Mouse (Mus musculus) embryonic facial prominence, embryonic 12.5 days (tissue): Measurements from ENCODE around the gene Gm26897. TPM values are rescaled to one million over a fixed set of nuclear protein-coding genes. Genes with fewer than 3 reads are reported as not detected.

Source experiments
- ATAC-seq: fragments of 200-750 bp; cut with Nextera tagmentation; 2 replicates; pipeline ENCODE4 v1.8.0; 2017; ENCODE audit not compliant: insufficient number of reproducible peaks, insufficient read depth, low FRiP score, low TSS enrichment
- H3K27ac ChIP-seq: fragments of 300-500 bp; sonication (generic); 2 replicates; pipeline ENCODE4 v1.5.1; 2016; ENCODE audit warnings: mild to moderate bottlenecking
- H3K27me3 ChIP-seq: fragments of 300-500 bp; sonication (generic); 2 replicates; pipeline ENCODE4 v1.6.1; 2016; ENCODE audit warnings: mild to moderate bottlenecking, moderate library complexity
- H3K36me3 ChIP-seq: fragments of 300-500 bp; sonication (generic); 2 replicates; pipeline ENCODE4 v1.6.1; 2016; ENCODE audit warnings: mild to moderate bottlenecking
- H3K4me1 ChIP-seq: fragments of 300-500 bp; sonication (generic); 2 replicates; pipeline ENCODE4 v1.6.1; 2016
- H3K4me2 ChIP-seq: fragments of 300-500 bp; sonication (generic); replicated peaks from 2 replicates; pipeline ENCODE4 v1.6.1; 2016; ENCODE audit warnings: mild to moderate bottlenecking, moderate library complexity
- H3K4me3 ChIP-seq: fragments of 300-500 bp; sonication (generic); 2 replicates; pipeline ENCODE4 v1.5.1; 2016; ENCODE audit warnings: mild to moderate bottlenecking
- H3K9ac ChIP-seq: fragments of 300-500 bp; sonication (generic); 2 replicates; pipeline ENCODE4 v1.6.1; 2016; ENCODE audit warnings: mild to moderate bottlenecking, moderate library complexity
- H3K9me3 ChIP-seq: fragments of 300-500 bp; sonication (generic); 2 replicates; pipeline ENCODE4 v1.6.1; 2016; ENCODE audit warnings: mild to moderate bottlenecking, moderate library complexity
- WGBS: fragments of 180-500 bp; shearing (Covaris S2); methylation state at CpG from one replicate; pipeline ENCODE4 v1.1.7; 2016; 5-methylcytosine and 5-hydroxymethylcytosine counted together
- polyA plus RNA-seq: library from polyadenylated mRNA; unstranded; fragments of >200 nt; fragmentation: Nextera tagmentation; extraction: Ambion mirVana; gene quantifications from 2 replicates; pipeline ENCODE4 v1.2.1, GENCODE M21; 2016

Gene Gm26897
- polyA plus RNA-seq, 1 experiment from 2014 or later: not detected

DNA sequence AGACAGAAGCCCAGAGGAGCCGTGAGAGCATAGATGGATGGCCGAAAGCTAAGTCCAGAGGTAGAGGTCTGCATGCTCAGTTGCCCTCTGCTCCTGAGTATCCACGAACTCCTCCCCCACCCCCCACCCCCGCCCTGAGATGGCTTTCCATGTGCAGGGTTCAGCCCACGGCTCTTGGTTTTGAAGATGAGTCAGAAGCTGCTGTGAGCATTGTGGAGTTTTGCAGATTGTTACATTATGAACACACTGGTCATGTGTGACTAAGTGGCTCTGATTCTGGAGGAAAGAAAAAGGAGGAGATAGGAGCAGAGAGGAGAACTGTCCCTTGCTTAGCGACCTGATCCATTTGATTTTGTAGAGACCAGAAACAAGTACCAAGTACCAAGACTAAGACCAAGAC lies 42.5 kb downstream of the Gm26897 start:
- WGBS: 91% methylated on average over 6 of the region's 6 CpGs

GRCm38 (mm10) chr5:111778093-111778492 lies 44.4 kb downstream of the Gm26897 start:
- no peak overlapping the region for H3K4me3 ChIP-seq
- no peaks in the 10 kb centered on the region for H3K36me3 ChIP-seq
- no peak overlapping the region for H3K27ac ChIP-seq
- no peak overlapping the region for H3K4me2 ChIP-seq
- no peaks in the 10 kb centered on the region for H3K9me3 ChIP-seq
- no peaks in the 10 kb centered on the region for H3K27me3 ChIP-seq
- H3K9ac ChIP-seq: no peak overlapping the region
- ATAC-seq: no peak
- peaks cover 18% of the 10 kb centered on the region for H3K4me1 ChIP-seq
- 68% methylated on average over 5 of the region's 5 CpGs for WGBS

More for the DNA sequence above, 42.5 kb downstream of the Gm26897 start:
- no peak overlapping the region for H3K9ac ChIP-seq
- H3K4me1 ChIP-seq: peaks cover 34% of the 10 kb centered on the region
- no peak for ATAC-seq
- H3K27ac ChIP-seq: no peak overlapping the region
- H3K36me3 ChIP-seq: no peaks in the 10 kb centered on the region
- no peaks in the 10 kb centered on the region for H3K27me3 ChIP-seq
- H3K4me2 ChIP-seq: no peak overlapping the region
- no peaks in the 10 kb centered on the region for H3K9me3 ChIP-seq
- H3K4me3 ChIP-seq: no peak overlapping the region

GRCm38 (mm10) chr5:111779776-111780485 lies 46.2 kb downstream of the Gm26897 start:
- no peaks in the 10 kb centered on the region for H3K36me3 ChIP-seq
- no peak overlapping the region for H3K27ac ChIP-seq
- H3K27me3 ChIP-seq: no peaks in the 10 kb centered on the region
- H3K4me1 ChIP-seq: no peaks in the 10 kb centered on the region
- H3K4me2 ChIP-seq: no peak overlapping the region
- H3K9me3 ChIP-seq: no peaks in the 10 kb centered on the region
- no peak overlapping the region for H3K4me3 ChIP-seq
- no peak for ATAC-seq
- 86% methylated on average over 10 of the region's 10 CpGs for WGBS
- H3K9ac ChIP-seq: no peak overlapping the region
